ENCODE assay signal across 22 mouse cellular contexts in genomic region chr5:146347081-146347480, GRCm38 (mm10). TPM values are rescaled to one million over a fixed set of nuclear protein-coding genes. Genes with fewer than 3 reads are reported as not detected.
"Had no signal": no experiment of that assay in that cellular context is flagged by ENCODE, and none has a peak within 500 bp of the region (broad histone marks: within the 10 kb centered on the region; RNA-seq: fewer than 3 reads in every experiment).

No protein-coding gene starts in this region.

- H3K4me1 ChIP-seq: lung, embryonic 15.5 days; midbrain, embryonic 10.5 days; midbrain, embryonic 12.5 days; neural tube, embryonic 13.5 days; neural tube, embryonic 15.5 days had no signal

- H3K4me3 ChIP-seq: lung, embryonic 15.5 days; midbrain, embryonic 10.5 days; midbrain, embryonic 12.5 days; myocyte; neural tube, embryonic 13.5 days; neural tube, embryonic 15.5 days had no signal

- H3K9ac ChIP-seq: lung, embryonic 15.5 days; midbrain, embryonic 12.5 days; neural tube, embryonic 13.5 days; neural tube, embryonic 15.5 days had no signal

- DNase-seq: lung, adult 2 months; lung, postnatal 14 days; lung, postnatal 4 days; midbrain, embryonic 14.5 days; retina, postnatal 1 day; right cerebral cortex, adult 18-20 months; right cerebral cortex, postnatal 25 days; right cerebral cortex, postnatal 4 days; spleen, adult 18-20 months; thymus, adult 18-20 months; thymus, postnatal 14 days; thymus, postnatal 36 days had no signal

- H3K4me2 ChIP-seq: lung, embryonic 15.5 days; midbrain, embryonic 12.5 days; neural tube, embryonic 13.5 days; neural tube, embryonic 15.5 days had no signal

- H3K27ac ChIP-seq: lung, embryonic 15.5 days; midbrain, embryonic 10.5 days; midbrain, embryonic 12.5 days; neural tube, embryonic 13.5 days; neural tube, embryonic 15.5 days had no signal

- H3K9me3 ChIP-seq: lung, embryonic 15.5 days; midbrain, embryonic 10.5 days; midbrain, embryonic 12.5 days; neural tube, embryonic 13.5 days; neural tube, embryonic 15.5 days had no signal

- H3K36me3 ChIP-seq: lung, embryonic 15.5 days; midbrain, embryonic 10.5 days; midbrain, embryonic 12.5 days; neural tube, embryonic 13.5 days; neural tube, embryonic 15.5 days had no signal

- ATAC-seq: lung, postnatal 0 days; midbrain, embryonic 16.5 days had no signal

- H3K27me3 ChIP-seq: lung, embryonic 15.5 days; midbrain, embryonic 12.5 days; neural tube, embryonic 13.5 days; neural tube, embryonic 15.5 days had no signal

RNA-seq across cellular contexts. Expression of gene Wasf3, which starts 37.7 kb away (rescaled TPM):
- total RNA-seq: megakaryocyte, adult 5-6 weeks; megakaryocyte-erythroid progenitor cell, adult 5-6 weeks had no signal
- polyA plus RNA-seq: myocyte had no signal
